Mouse (Mus musculus): ENCODE measurements around the gene Msl3l2. TPM values are rescaled to one million over a fixed set of nuclear protein-coding genes. Genes with fewer than 3 reads are reported as not detected.

Msl3l2 gene
- total RNA-seq (2012; rRNA removed) (not detected in 2 replicates), polyA plus RNA-seq (2012; ENCODE audit: insufficient read depth in 1 of 2, insufficient read length in 2 of 2, low read depth in 1 of 2, low replicate concordance in 2 of 2, missing spikeins in 1 of 2) (not detected)

DNA sequence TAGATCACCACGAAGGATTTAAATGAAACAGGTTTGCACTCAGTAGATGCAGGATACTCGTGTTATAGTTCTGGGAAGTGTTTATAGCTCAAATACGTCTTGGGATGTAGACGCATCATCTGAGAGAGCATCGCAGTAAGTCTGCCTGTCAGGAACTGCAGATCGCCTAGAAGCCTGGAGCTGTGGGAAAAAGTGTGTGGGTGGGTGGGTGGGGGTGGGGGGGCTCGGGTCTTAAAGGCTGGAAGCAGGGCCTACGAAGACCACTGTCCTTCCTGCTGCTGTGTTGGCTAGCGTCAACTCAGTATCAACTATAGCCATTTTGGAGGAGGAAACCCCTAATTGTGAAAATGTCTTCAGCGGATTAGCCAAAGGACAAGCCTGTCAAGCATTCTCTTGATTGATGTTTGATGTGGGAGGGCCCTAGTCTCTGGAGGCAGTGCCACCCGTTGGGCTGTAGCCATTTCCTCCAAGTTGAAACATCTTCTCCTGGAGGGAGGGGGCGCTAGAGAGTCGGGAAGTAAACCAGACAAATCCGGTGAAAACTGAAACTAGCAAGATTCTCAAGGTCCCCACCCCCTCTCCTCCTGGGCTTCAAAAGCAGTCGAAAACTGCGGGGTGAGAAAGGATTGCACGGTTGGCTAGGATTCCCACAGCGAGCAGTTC lies at the start of gene Msl3l2:
Gene Msl3l2, plus strand, starts transcription at position 585 of the 663 bp plus-strand sequence.
- DNase-seq (ENCODE audit: low read depth, low spot score) = no peak

DNA sequence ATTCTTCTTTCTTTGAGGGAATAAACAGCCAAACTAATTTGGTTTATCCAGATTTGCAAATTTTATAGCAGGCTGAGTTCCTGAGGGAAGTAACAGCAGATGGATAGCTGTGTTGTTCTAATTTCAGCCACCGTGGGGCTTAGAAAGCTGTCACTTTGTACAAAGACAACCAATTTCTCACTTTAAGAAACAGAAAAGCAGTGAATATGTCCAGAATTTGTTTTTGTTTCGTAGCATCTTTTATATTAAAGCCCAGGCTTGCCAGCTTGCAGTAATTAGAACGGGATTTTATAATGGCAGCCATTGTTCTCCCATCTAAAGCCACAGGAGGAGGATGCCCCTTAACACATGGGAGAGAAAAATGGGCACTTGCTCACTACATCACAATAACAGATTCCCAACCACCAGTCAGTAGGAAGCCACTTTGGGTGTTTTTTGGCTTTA lies 47.7 kb upstream of the Msl3l2 start:
- DNase-seq (ENCODE audit: low read depth, low spot score) = no peak
- Histone ChIP-seq H3K79me2 (ENCODE audit: control insufficient read depth, insufficient read depth, low read length, poor library complexity) (no peaks in the 10 kb centered on the region), H3K4me1 (ENCODE audit: control insufficient read depth in 1 of 2, insufficient read depth in 2 of 2, low read length in 2 of 2) (no peaks in the 10 kb centered on the region), H3K27me3 (ENCODE audit: control insufficient read depth in 1 of 2, insufficient read depth in 2 of 2, low read length in 2 of 2) (no peaks in the 10 kb centered on the region), H3K27ac (ENCODE audit: control insufficient read depth, low read depth, low read length) (no peak overlapping the region), H3K9ac (ENCODE audit: control insufficient read depth, low read depth, low read length, poor library complexity, severe bottlenecking) (no peak overlapping the region), H3K9me3 (replicated peaks; ENCODE audit: insufficient read depth, low read length) (no peaks in the 10 kb centered on the region), H3K4me3 (ENCODE audit: control insufficient read depth in 1 of 2, insufficient read depth in 1 of 2, low read depth in 2 of 2, low read length in 2 of 2) (no peak overlapping the region), H3K36me3 (ENCODE audit: control insufficient read depth in 1 of 2, insufficient read depth in 2 of 2, low read length in 2 of 2) (no peaks in the 10 kb centered on the region)
- TF ChIP-seq ELF1 (IDR thresholded peaks at IDR 0.05; ENCODE audit: low read depth, low read length) = no peak

More for the DNA sequence above, at the start of gene Msl3l2:
- Histone ChIP-seq H3K9me3 (replicated peaks; ENCODE audit: insufficient read depth, low read length) (no peaks in the 10 kb centered on the region), H3K4me3 (ENCODE audit: control insufficient read depth in 1 of 2, insufficient read depth in 1 of 2, low read depth in 2 of 2, low read length in 2 of 2) (no peak within 1 kb of the TSS), H3K27ac (ENCODE audit: control insufficient read depth, low read depth, low read length) (no peak within 1 kb of the TSS), H3K9ac (ENCODE audit: control insufficient read depth, low read depth, low read length, poor library complexity, severe bottlenecking) (no peak within 1 kb of the TSS), H3K27me3 (ENCODE audit: control insufficient read depth in 1 of 2, insufficient read depth in 2 of 2, low read length in 2 of 2) (no peaks in the 10 kb centered on the region), H3K79me2 (ENCODE audit: control insufficient read depth, insufficient read depth, low read length, poor library complexity) (no peaks in the 10 kb centered on the region), H3K4me1 (ENCODE audit: control insufficient read depth in 1 of 2, insufficient read depth in 2 of 2, low read length in 2 of 2) (no peaks in the 10 kb centered on the region), H3K36me3 (ENCODE audit: control insufficient read depth in 1 of 2, insufficient read depth in 2 of 2, low read length in 2 of 2) (no peaks in the 10 kb centered on the region)
- TF ChIP-seq USF1 (IDR thresholded peaks at IDR 0.05; ENCODE audit: low read depth, low read length) (no peak), ETS1 (IDR thresholded peaks at IDR 0.05; ENCODE audit: low read depth, low read length) (no peak), ELF1 (IDR thresholded peaks at IDR 0.05; ENCODE audit: low read depth, low read length) (no peak), MAFK (IDR thresholded peaks at IDR 0.05; ENCODE audit: borderline replicate concordance, low read depth, low read length) (no peak), CTCF (IDR thresholded peaks at IDR 0.05 in 2 of 3, conservative IDR thresholded peaks at IDR 0.05 in 1 of 3; ENCODE audit: control insufficient read depth in 1 of 3, insufficient read depth in 1 of 3, low read depth in 2 of 3, low read length in 3 of 3, poor library complexity in 1 of 3, severe bottlenecking in 1 of 3) (no peak), POLR2AphosphoS2 (IDR thresholded peaks at IDR 0.05; ENCODE audit: low read length) (no peak), E2F4 (IDR thresholded peaks at IDR 0.05; ENCODE audit: borderline replicate concordance, low read depth, low read length) (no peak), POLR2A (IDR thresholded peaks at IDR 0.05; ENCODE audit: control insufficient read depth in 1 of 2, insufficient read depth in 1 of 2, low read depth in 1 of 2, low read length in 2 of 2, poor library complexity in 1 of 2) (no peak)

GRCm38 (mm10) chr10:56061238-56061830 lies 45.4 kb upstream of the Msl3l2 start:
- H3K27me3 ChIP-seq (ENCODE audit: control insufficient read depth in 1 of 2, insufficient read depth in 2 of 2, low read length in 2 of 2) = no peaks in the 10 kb centered on the region
- no peaks in the 10 kb centered on the region for H3K9me3 ChIP-seq (replicated peaks; ENCODE audit: insufficient read depth, low read length)
- H3K4me1 ChIP-seq (ENCODE audit: control insufficient read depth in 1 of 2, insufficient read depth in 2 of 2, low read length in 2 of 2) = no peaks in the 10 kb centered on the region
- no peak for DNase-seq (ENCODE audit: low read depth, low spot score)
- no peak overlapping the region for H3K9ac ChIP-seq (ENCODE audit: control insufficient read depth, low read depth, low read length, poor library complexity, severe bottlenecking)
- H3K27ac ChIP-seq (ENCODE audit: control insufficient read depth, low read depth, low read length) = no peak overlapping the region
- H3K36me3 ChIP-seq (ENCODE audit: control insufficient read depth in 1 of 2, insufficient read depth in 2 of 2, low read length in 2 of 2) = no peaks in the 10 kb centered on the region
- no peak overlapping the region for H3K4me3 ChIP-seq (ENCODE audit: control insufficient read depth in 1 of 2, insufficient read depth in 1 of 2, low read depth in 2 of 2, low read length in 2 of 2)
- no peaks in the 10 kb centered on the region for H3K79me2 ChIP-seq (ENCODE audit: control insufficient read depth, insufficient read depth, low read length, poor library complexity)
- no peak for TF ChIP-seq SMC3 (IDR thresholded peaks at IDR 0.05; ENCODE audit: low read depth, low read length)
- no peak for TF ChIP-seq NRF1 (IDR thresholded peaks at IDR 0.05; ENCODE audit: insufficient read depth, low read depth, low read length, poor library complexity, severe bottlenecking)
- no peak for TF ChIP-seq MYB (IDR thresholded peaks at IDR 0.05; ENCODE audit: low read depth, low read length)
- TF ChIP-seq TBP (IDR thresholded peaks at IDR 0.05; ENCODE audit: low read depth, low read length) = no peak
- no peak for TF ChIP-seq KAT2A (conservative IDR thresholded peaks at IDR 0.05; ENCODE audit: low read depth, low read length)
- TF ChIP-seq EP300 (IDR thresholded peaks at IDR 0.05; ENCODE audit: low read depth in 1 of 2, low read length in 2 of 2) = no peak
- TF ChIP-seq RCOR1 (IDR thresholded peaks at IDR 0.05; ENCODE audit: low read depth, low read length) = no peak
- no peak for TF ChIP-seq ELF1 (IDR thresholded peaks at IDR 0.05; ENCODE audit: low read depth, low read length)
- no peak for TF ChIP-seq UBTF (IDR thresholded peaks at IDR 0.05; ENCODE audit: borderline replicate concordance, insufficient read depth, low read depth, low read length)
- TF ChIP-seq MAFK (IDR thresholded peaks at IDR 0.05; ENCODE audit: borderline replicate concordance, low read depth, low read length) = no peak
- no peak for TF ChIP-seq TAL1 (IDR thresholded peaks at IDR 0.05; ENCODE audit: low read length)
- TF ChIP-seq MAZ (IDR thresholded peaks at IDR 0.05; ENCODE audit: low read depth, low read length) = no peak
- no peak for TF ChIP-seq ZKSCAN1 (IDR thresholded peaks at IDR 0.05; ENCODE audit: low read depth, low read length)
- no peak for TF ChIP-seq SIN3A (IDR thresholded peaks at IDR 0.05; ENCODE audit: low read length)
- no peak for TF ChIP-seq JUND (IDR thresholded peaks at IDR 0.05; ENCODE audit: low read depth, low read length)
- TF ChIP-seq POLR2A (IDR thresholded peaks at IDR 0.05; ENCODE audit: control insufficient read depth in 1 of 2, insufficient read depth in 1 of 2, low read depth in 1 of 2, low read length in 2 of 2, poor library complexity in 1 of 2) = no peak
- TF ChIP-seq USF1 (IDR thresholded peaks at IDR 0.05; ENCODE audit: low read depth, low read length) = no peak
- TF ChIP-seq GABPA (IDR thresholded peaks at IDR 0.05; ENCODE audit: low read depth, low read length) = no peak
- TF ChIP-seq E2F4 (IDR thresholded peaks at IDR 0.05; ENCODE audit: borderline replicate concordance, low read depth, low read length) = no peak
